Comparison of ENCODE assay signal across 11 mouse cellular contexts in genomic region chr7:73222237-73222915, GRCm38 (mm10).
DNase-seq lines count a peak whose midpoint lies in the region; ATAC-seq and TF ChIP-seq lines count a peak whose summit lies in the region.
"Had no signal": no experiment of that assay in that cellular context is flagged by ENCODE, and none has a peak within 500 bp of the region (broad histone marks: within the 10 kb centered on the region; RNA-seq: fewer than 3 reads in every experiment).

No protein-coding gene starts in this region.

- ATAC-seq in forebrain, postnatal 0 days: peak; percentile 87
- peak; percentile 85 for ATAC-seq in midbrain, embryonic 15.5 days (replicated peaks)
- ATAC-seq in kidney, embryonic 15.5 days (replicated peaks; ENCODE audit: low FRiP score): no peak
- no peak for ATAC-seq in kidney, embryonic 16.5 days (ENCODE audit: low FRiP score, low TSS enrichment)

- peak; percentile 56 for DNase-seq in embryo, embryonic 10 days (ENCODE audit: low spot score)
- no peak for DNase-seq in embryo, embryonic 9.5 days (ENCODE audit: extremely low spot score)
- peak; percentile 72 for DNase-seq in embryo, embryonic 10.5 days (ENCODE audit: low spot score)
- peak; percentile 64 for DNase-seq in forebrain, postnatal 0 days
- no peak for DNase-seq in adrenal gland, postnatal 10 days
- DNase-seq: cerebellum, postnatal 25 days; spleen, adult 18-20 months had no signal

- no peaks in the 10 kb centered on the region for H3K27me3 ChIP-seq in forebrain, postnatal 0 days (ENCODE audit: insufficient read depth, low read length)
- H3K27me3 ChIP-seq in midbrain, embryonic 15.5 days (replicated peaks): no peaks in the 10 kb centered on the region
- H3K27me3 ChIP-seq in kidney, embryonic 15.5 days: no peaks in the 10 kb centered on the region
- no peaks in the 10 kb centered on the region for H3K27me3 ChIP-seq in kidney, embryonic 16.5 days (ENCODE audit: insufficient read depth, low read length)
- H3K27me3 ChIP-seq: limb, embryonic 13.5 days had no signal

- WGBS in forebrain, postnatal 0 days: 11% methylated on average over 4 of the region's 4 CpGs
- 10% methylated on average over 4 of the region's 4 CpGs for WGBS in midbrain, embryonic 15.5 days
- WGBS in kidney, embryonic 15.5 days: 40% methylated on average over 4 of the region's 4 CpGs
- 41% methylated on average over 4 of the region's 4 CpGs for WGBS in kidney, embryonic 16.5 days

- no peak overlapping the region for H3K4me2 ChIP-seq in forebrain, postnatal 0 days (ENCODE audit: low read depth)
- H3K4me2 ChIP-seq in midbrain, embryonic 15.5 days: no peak overlapping the region
- H3K4me2 ChIP-seq in kidney, embryonic 15.5 days: no peak overlapping the region
- H3K4me2 ChIP-seq in kidney, embryonic 16.5 days (replicated peaks; ENCODE audit: low read depth, low read length): no peak overlapping the region
- H3K4me2 ChIP-seq: limb, embryonic 13.5 days had no signal

- H3K36me3 ChIP-seq in forebrain, postnatal 0 days (ENCODE audit: insufficient read depth): no peaks in the 10 kb centered on the region
- no peaks in the 10 kb centered on the region for H3K36me3 ChIP-seq in midbrain, embryonic 15.5 days (replicated peaks)
- H3K36me3 ChIP-seq in kidney, embryonic 15.5 days: no peaks in the 10 kb centered on the region
- no peaks in the 10 kb centered on the region for H3K36me3 ChIP-seq in kidney, embryonic 16.5 days (ENCODE audit: insufficient read depth, low read length)
- H3K36me3 ChIP-seq: limb, embryonic 13.5 days had no signal

- H3K4me3 ChIP-seq in forebrain, postnatal 0 days (ENCODE audit: low read depth, low read length): no peak overlapping the region
- H3K4me3 ChIP-seq in midbrain, embryonic 15.5 days: no peak overlapping the region
- H3K4me3 ChIP-seq in kidney, embryonic 15.5 days (replicated peaks): no peak overlapping the region
- H3K4me3 ChIP-seq in kidney, embryonic 16.5 days (ENCODE audit: low read length): no peak overlapping the region
- H3K4me3 ChIP-seq: limb, embryonic 13.5 days had no signal

- H3K9ac ChIP-seq in forebrain, postnatal 0 days: 0 out of 2 replicates have a peak overlapping the region, but pooled peaks have one; percentile 18
- H3K9ac ChIP-seq in midbrain, embryonic 15.5 days: no peak overlapping the region
- H3K9ac ChIP-seq in kidney, embryonic 15.5 days: no peak overlapping the region
- H3K9ac ChIP-seq in kidney, embryonic 16.5 days (replicated peaks; ENCODE audit: low read length): no peak overlapping the region
- H3K9ac ChIP-seq: limb, embryonic 13.5 days had no signal

- peaks cover 6% of the 10 kb centered on the region for H3K4me1 ChIP-seq in forebrain, postnatal 0 days (ENCODE audit: insufficient read depth)
- H3K4me1 ChIP-seq in midbrain, embryonic 15.5 days: peaks cover 9% of the 10 kb centered on the region
- 0 out of 2 replicates have a peak, but pooled peaks cover 3% of the 10 kb centered on the region for H3K4me1 ChIP-seq in kidney, embryonic 15.5 days
- peaks cover 7% of the 10 kb centered on the region; the same call in 1 of the 2 replicates for H3K4me1 ChIP-seq in kidney, embryonic 16.5 days (ENCODE audit: insufficient read depth, low read length)

- peak overlapping the region; percentile 55 for H3K27ac ChIP-seq in forebrain, postnatal 0 days (ENCODE audit: low read depth, low read length)
- peak overlapping the region; percentile 68 for H3K27ac ChIP-seq in midbrain, embryonic 15.5 days
- H3K27ac ChIP-seq in kidney, embryonic 15.5 days: no peak overlapping the region
- H3K27ac ChIP-seq in kidney, embryonic 16.5 days (ENCODE audit: low read length): no peak overlapping the region
- H3K27ac ChIP-seq: limb, embryonic 13.5 days had no signal

- TF ChIP-seq CTCF in forebrain, postnatal 0 days (IDR thresholded peaks at IDR 0.05; ENCODE audit: low read depth): no peak

- H3K9me3 ChIP-seq in forebrain, postnatal 0 days (ENCODE audit: low read length): no peaks in the 10 kb centered on the region
- no peaks in the 10 kb centered on the region for H3K9me3 ChIP-seq in midbrain, embryonic 15.5 days
- H3K9me3 ChIP-seq in kidney, embryonic 15.5 days (replicated peaks): no peaks in the 10 kb centered on the region
- H3K9me3 ChIP-seq in kidney, embryonic 16.5 days (ENCODE audit: low read length): no peaks in the 10 kb centered on the region
- H3K9me3 ChIP-seq: limb, embryonic 13.5 days had no signal

Comparison
In these comparisons a context has a peak if more than half of its experiments do, and no peak if none do; other contexts are left out.
1. DNase-seq: peak in embryo, embryonic 10 days (single experiment), embryo, embryonic 10.5 days (single experiment) and forebrain, postnatal 0 days (single experiment); none in embryo, embryonic 9.5 days (single experiment) and adrenal gland, postnatal 10 days (single experiment).
2. ATAC-seq: peak in forebrain, postnatal 0 days (single experiment) and midbrain, embryonic 15.5 days (single experiment); none in kidney, embryonic 15.5 days (single experiment) and kidney, embryonic 16.5 days (single experiment).
3. H3K27ac ChIP-seq: peak in forebrain, postnatal 0 days (single experiment) and midbrain, embryonic 15.5 days (single experiment); none in kidney, embryonic 15.5 days (single experiment) and kidney, embryonic 16.5 days (single experiment).